ENCODE assay signal across 10 mouse cellular contexts in genomic region chr13:51274639-51275038, GRCm38 (mm10).
DNase-seq lines count a peak whose midpoint lies in the region; ATAC-seq and TF ChIP-seq lines count a peak whose summit lies in the region.
"Had no signal": no experiment of that assay in that cellular context is flagged by ENCODE, and none has a peak within 500 bp of the region (broad histone marks: within the 10 kb centered on the region; RNA-seq: fewer than 3 reads in every experiment).

No protein-coding gene starts in this region.

- peaks cover 3% of the 10 kb centered on the region for H3K4me1 ChIP-seq in bone marrow, adult 2 months (ENCODE audit: control insufficient read depth, insufficient read depth, low read length)
- H3K4me1 ChIP-seq in kidney, embryonic 15.5 days: peaks cover 34% of the 10 kb centered on the region
- H3K4me1 ChIP-seq in hindbrain, embryonic 13.5 days (replicated peaks): peaks cover 6% of the 10 kb centered on the region; the same call in 1 of the 2 replicates
- H3K4me1 ChIP-seq in midbrain, postnatal 0 days (ENCODE audit: insufficient read depth, low read length): 0 out of 2 replicates have a peak, but pooled peaks cover 2% of the 10 kb centered on the region
- H3K4me1 ChIP-seq in midbrain, embryonic 15.5 days: no peaks in the 10 kb centered on the region; the same call in 1 of the 2 replicates

- TF ChIP-seq CTCF in bone marrow, adult 2 months (IDR thresholded peaks at IDR 0.05; ENCODE audit: control insufficient read depth, insufficient read depth, low read length): no peak
- no peak for TF ChIP-seq CTCF in midbrain, postnatal 0 days (IDR thresholded peaks at IDR 0.05)

- no peak for ATAC-seq in kidney, embryonic 15.5 days (replicated peaks; ENCODE audit: low FRiP score)
- ATAC-seq in hindbrain, embryonic 13.5 days (ENCODE audit: low FRiP score): no peak
- no peak for ATAC-seq in midbrain, postnatal 0 days (ENCODE audit: low FRiP score)
- no peak for ATAC-seq in midbrain, embryonic 15.5 days (replicated peaks)
- ATAC-seq: Patski had no signal

- H3K27me3 ChIP-seq in kidney, embryonic 15.5 days: no peaks in the 10 kb centered on the region
- no peaks in the 10 kb centered on the region for H3K27me3 ChIP-seq in hindbrain, embryonic 13.5 days
- H3K27me3 ChIP-seq in midbrain, postnatal 0 days (ENCODE audit: insufficient read depth, low read length): no peaks in the 10 kb centered on the region
- no peaks in the 10 kb centered on the region for H3K27me3 ChIP-seq in midbrain, embryonic 15.5 days (replicated peaks)
- H3K27me3 ChIP-seq: neural tube, embryonic 12.5 days; Patski had no signal

- no peak for TF ChIP-seq POLR2A in bone marrow, adult 2 months (IDR thresholded peaks at IDR 0.05; ENCODE audit: borderline replicate concordance, control insufficient read depth, low read depth, low read length)

- no peak overlapping the region for H3K4me3 ChIP-seq in bone marrow, adult 2 months (replicated peaks; ENCODE audit: control insufficient read depth, low read depth, low read length)
- no peak overlapping the region for H3K4me3 ChIP-seq in kidney, embryonic 15.5 days (replicated peaks)
- no peak overlapping the region for H3K4me3 ChIP-seq in hindbrain, embryonic 13.5 days
- no peak overlapping the region for H3K4me3 ChIP-seq in midbrain, postnatal 0 days (ENCODE audit: low read depth, low read length)
- no peak overlapping the region for H3K4me3 ChIP-seq in midbrain, embryonic 15.5 days
- H3K4me3 ChIP-seq: neural tube, embryonic 12.5 days had no signal

- peak; percentile 19 for DNase-seq in gastrocnemius, adult 18-20 months (ENCODE audit: low spot score)
- peak; percentile 52 for DNase-seq in mesoderm, embryonic 11.5 days (ENCODE audit: low read depth, low spot score)
- no peak for DNase-seq in midbrain, postnatal 0 days (ENCODE audit: low spot score)
- DNase-seq in cerebellum, adult 8-10 months: no peak

- 39% methylated on average over 5 of the region's 5 CpGs for WGBS in bone marrow, adult 2 months
- 44% methylated on average over 5 of the region's 5 CpGs for WGBS in kidney, embryonic 15.5 days
- 71% methylated on average over 5 of the region's 5 CpGs for WGBS in hindbrain, embryonic 13.5 days
- WGBS in midbrain, postnatal 0 days: 65% methylated on average over 5 of the region's 5 CpGs
- WGBS in midbrain, embryonic 15.5 days: 71% methylated on average over 5 of the region's 5 CpGs

- no peak overlapping the region for H3K4me2 ChIP-seq in kidney, embryonic 15.5 days
- H3K4me2 ChIP-seq in hindbrain, embryonic 13.5 days: no peak overlapping the region
- H3K4me2 ChIP-seq in midbrain, postnatal 0 days (ENCODE audit: low read depth, low read length, poor library complexity, severe bottlenecking): no peak overlapping the region
- H3K4me2 ChIP-seq in midbrain, embryonic 15.5 days: no peak overlapping the region
- H3K4me2 ChIP-seq: neural tube, embryonic 12.5 days had no signal

- H3K9ac ChIP-seq in kidney, embryonic 15.5 days: no peak overlapping the region
- H3K9ac ChIP-seq in hindbrain, embryonic 13.5 days: no peak overlapping the region
- H3K9ac ChIP-seq in midbrain, postnatal 0 days (replicated peaks; ENCODE audit: low read length, poor library complexity, severe bottlenecking): no peak overlapping the region
- H3K9ac ChIP-seq in midbrain, embryonic 15.5 days: no peak overlapping the region
- H3K9ac ChIP-seq: neural tube, embryonic 12.5 days had no signal

- peaks cover 3% of the 10 kb centered on the region; the same call in 1 of the 2 replicates for H3K9me3 ChIP-seq in kidney, embryonic 15.5 days (replicated peaks)
- no peaks in the 10 kb centered on the region for H3K9me3 ChIP-seq in hindbrain, embryonic 13.5 days
- no peaks in the 10 kb centered on the region for H3K9me3 ChIP-seq in midbrain, postnatal 0 days (ENCODE audit: low read length)
- H3K9me3 ChIP-seq in midbrain, embryonic 15.5 days: no peaks in the 10 kb centered on the region

- H3K36me3 ChIP-seq in kidney, embryonic 15.5 days: no peaks in the 10 kb centered on the region
- H3K36me3 ChIP-seq in hindbrain, embryonic 13.5 days: no peaks in the 10 kb centered on the region
- no peaks in the 10 kb centered on the region for H3K36me3 ChIP-seq in midbrain, postnatal 0 days (ENCODE audit: insufficient read depth, low read length)
- no peaks in the 10 kb centered on the region for H3K36me3 ChIP-seq in midbrain, embryonic 15.5 days (replicated peaks)
- H3K36me3 ChIP-seq: neural tube, embryonic 12.5 days had no signal

- H3K27ac ChIP-seq in bone marrow, adult 2 months (ENCODE audit: control insufficient read depth, insufficient read depth, low read depth, low read length, poor library complexity): peak overlapping the region; percentile 82
- peak overlapping the region; percentile 15; the same call in 1 of the 2 replicates for H3K27ac ChIP-seq in kidney, embryonic 15.5 days
- H3K27ac ChIP-seq in hindbrain, embryonic 13.5 days: no peak overlapping the region
- no peak overlapping the region for H3K27ac ChIP-seq in midbrain, postnatal 0 days (ENCODE audit: low read depth, low read length)
- no peak overlapping the region for H3K27ac ChIP-seq in midbrain, embryonic 15.5 days
- H3K27ac ChIP-seq: neural tube, embryonic 12.5 days had no signal

Comparison
In these comparisons a context has a peak if more than half of its experiments do, and no peak if none do; other contexts are left out.
1. H3K27ac ChIP-seq: peak in bone marrow, adult 2 months (single experiment) and kidney, embryonic 15.5 days (single experiment); none in hindbrain, embryonic 13.5 days (single experiment), midbrain, postnatal 0 days (single experiment) and midbrain, embryonic 15.5 days (single experiment).
2. DNase-seq: peak in gastrocnemius, adult 18-20 months (single experiment) and mesoderm, embryonic 11.5 days (single experiment); none in midbrain, postnatal 0 days (single experiment) and cerebellum, adult 8-10 months (single experiment).